Mouse (Mus musculus) cortical plate, adult 2 months (tissue): ENCODE measurements around the gene Zfpl1.

Source experiments
- CTCF ChIP-seq: fragments of 200-500 bp; IDR thresholded peaks from 2 replicates; pipeline ENCODE4 v1.5.1; 2011; ENCODE audit warnings: mild to moderate bottlenecking, control low read depth, low read length; ENCODE audit not compliant: insufficient read depth; ENCODE audit errors: extremely low read depth
- POLR2A ChIP-seq: fragments of 200-500 bp; IDR thresholded peaks from 2 replicates; pipeline ENCODE4 v1.6.1; 2011; ENCODE audit warnings: mild to moderate bottlenecking, low read length, control low read depth; ENCODE audit not compliant: insufficient read depth; ENCODE audit errors: extremely low read depth

GRCm38 (mm10) chr19:6038326-6038725, 46.4 kb downstream of the Zfpl1 start:
- TF ChIP-seq POLR2A, result no peak
- TF ChIP-seq CTCF, result no peak
